Mouse (Mus musculus): ENCODE data around the gene Rab24. TPM values are rescaled to one million over a fixed set of nuclear protein-coding genes. Genes with fewer than 3 reads are reported as not detected.

Rab24 gene
- 10 to 100 TPM; 62.4 to 66.9 TPM for total RNA-seq (2021)
- long read RNA-seq, transcript Rab24-201 (8 exons, 1,168 nt) = major isoform, 74 of 115 reads
- long read RNA-seq, partial matches to known transcripts = 3 of 115 reads
- long read RNA-seq, other reads (novel, unspliced or antisense) = 37 of 115 reads

DNA sequence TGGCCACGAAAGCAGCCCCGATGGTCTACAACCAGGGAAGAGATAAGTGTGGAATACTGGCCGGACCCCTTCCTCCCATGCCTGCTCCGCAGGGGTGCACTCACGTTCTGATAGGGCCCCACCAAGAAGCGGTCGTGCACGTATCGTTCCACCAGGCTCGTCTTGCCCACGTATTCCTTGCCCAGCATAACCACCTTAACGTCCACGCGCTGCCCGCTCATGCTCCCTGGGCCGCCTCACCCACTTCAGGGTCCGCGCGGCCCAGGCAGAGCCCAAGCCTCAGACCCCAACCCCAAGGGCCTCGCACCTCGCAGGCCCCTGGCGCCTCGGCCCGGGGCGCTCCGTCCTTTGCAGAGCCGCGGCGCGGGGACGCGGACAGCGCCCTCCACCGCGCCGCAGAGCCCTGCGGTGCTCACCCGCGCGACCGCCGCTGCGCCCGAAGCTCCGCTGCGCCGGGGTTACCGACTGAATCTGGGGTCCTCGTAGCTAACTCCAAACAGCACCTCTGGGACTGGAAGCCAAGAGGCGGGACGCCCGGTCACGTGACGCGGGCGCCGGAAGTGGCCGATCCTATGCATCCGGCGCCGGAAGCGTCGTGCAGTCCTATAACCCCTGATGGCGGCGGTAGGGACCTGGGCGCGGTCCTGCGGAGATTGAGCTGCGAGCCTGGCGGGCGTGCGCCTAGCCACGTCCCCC, at the start of gene Rab24:
Rab24 (minus strand) TSS at position 513 of the 696 bp plus-strand sequence.
- peak; percentile 81 to 89 for DNase-seq (ENCODE audit: low spot score in 2 of 2)

DNA sequence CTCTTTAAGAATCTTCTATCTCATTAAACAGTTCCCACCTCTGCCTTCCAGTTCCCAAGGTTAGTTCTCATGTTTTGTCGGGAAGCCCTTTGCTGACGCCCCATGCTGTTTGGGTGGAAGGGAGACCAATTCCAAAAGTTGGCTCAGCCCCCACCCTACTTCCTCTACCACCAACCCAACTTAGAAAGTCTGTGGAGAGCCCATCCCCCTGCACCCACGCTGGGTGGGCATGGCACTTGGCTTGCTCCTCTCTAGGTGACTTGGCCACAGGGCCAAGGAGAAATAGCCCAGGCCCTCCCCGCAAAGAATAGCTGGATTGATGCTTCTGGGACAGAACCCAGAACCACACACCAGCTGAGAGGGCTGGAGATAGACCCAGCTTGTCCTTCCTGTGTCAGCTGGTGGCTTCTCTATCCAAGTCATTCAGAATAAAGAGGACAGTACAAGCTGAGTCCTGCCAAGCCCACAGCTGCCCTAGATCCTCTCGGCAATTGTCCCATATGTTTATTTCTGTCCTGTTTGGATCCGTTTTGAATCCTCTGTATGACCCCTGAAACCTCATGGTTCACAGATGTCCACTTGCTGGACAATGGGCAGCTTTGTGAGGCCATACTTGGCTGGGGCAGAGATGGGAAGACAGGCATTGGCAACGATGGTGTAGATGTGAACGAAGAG, 49.4 kb upstream of the Rab24 start:
- peak in 1 of 2 experiments; percentile 29 for DNase-seq (ENCODE audit: low spot score in 2 of 2)

DNA sequence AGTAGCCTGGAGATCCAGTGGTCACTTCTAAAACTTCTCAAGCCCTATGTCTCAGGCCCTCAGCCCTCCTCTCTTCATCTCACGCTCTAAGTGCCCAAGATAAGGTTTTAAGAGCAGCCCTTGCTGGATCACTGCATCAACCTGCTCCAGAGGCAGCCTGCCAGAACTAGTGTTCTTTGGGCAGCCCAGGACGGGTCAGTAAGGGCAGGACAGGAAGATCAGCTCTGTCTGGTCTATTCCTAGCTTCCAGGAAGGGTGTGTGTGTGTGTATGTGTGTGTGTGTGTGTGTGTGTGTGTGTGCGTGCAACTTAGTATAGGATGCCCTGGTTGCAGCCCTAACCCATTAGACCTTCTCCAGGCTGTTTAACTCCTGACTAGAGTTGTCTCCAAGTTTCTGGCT, 48.5 kb upstream of the Rab24 start:
- DNase-seq (ENCODE audit: low spot score in 2 of 2) = no peak

- no peak for DNase-seq (ENCODE audit: low spot score in 2 of 2)
Observed at GRCm38 (mm10) chr13:55369531-55370114, 47.9 kb upstream of the Rab24 start, which contains the start of gene Rgs14. Gene Rgs14, plus strand, starts transcription at chr13:55369732.

DNA sequence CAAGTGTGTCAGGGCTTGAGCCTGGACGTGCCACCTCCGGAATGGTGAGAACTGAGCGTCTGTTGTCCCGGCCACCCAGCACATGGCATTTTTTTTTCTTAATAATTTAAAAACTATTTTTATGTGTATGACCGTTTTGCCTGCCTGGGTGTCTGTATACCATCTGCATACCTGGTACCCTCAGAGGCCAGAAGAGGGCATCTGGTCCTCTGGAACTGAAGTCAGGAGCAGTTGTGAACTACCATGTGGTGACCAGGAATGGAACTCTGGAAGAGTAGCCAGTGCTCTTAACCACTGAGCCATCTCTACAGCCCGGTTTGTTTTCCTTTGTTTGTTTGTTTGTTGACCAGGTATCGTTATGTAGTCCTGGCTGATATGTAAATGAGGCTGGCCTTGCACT, 46.7 kb upstream of the Rab24 start:
- DNase-seq (ENCODE audit: low spot score in 2 of 2) = no peak

DNA sequence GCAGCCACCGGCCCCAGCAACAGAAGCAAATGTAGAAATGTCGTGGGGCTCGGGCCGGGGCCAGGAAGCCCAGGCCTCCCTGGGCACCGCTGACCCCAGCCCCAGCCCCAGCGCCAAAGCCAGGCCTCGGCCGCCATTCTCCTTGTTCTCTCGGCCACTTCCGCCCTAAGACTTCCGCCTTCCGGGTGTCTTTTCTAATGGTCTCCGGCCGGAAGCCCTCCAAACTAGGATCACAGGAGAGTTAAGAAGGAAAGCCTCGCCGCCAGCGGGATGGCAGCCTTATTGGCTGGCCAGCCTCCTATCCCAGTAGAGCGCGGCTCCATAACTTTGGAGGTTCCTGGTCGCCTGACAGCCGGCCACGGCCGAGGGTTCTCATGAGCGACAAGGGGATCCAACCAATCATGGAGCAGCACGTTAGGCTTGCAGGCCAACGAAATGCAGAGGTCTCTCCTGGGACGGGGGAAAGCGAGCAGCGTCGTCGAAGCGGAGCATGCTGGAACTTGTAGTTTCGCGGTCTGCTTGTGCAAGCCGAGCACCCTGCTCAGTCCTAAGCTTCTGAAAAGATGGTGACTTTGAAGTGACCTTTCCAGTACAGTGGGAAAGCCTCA, 40.8 kb upstream of the Rab24 start, which contains the start of gene Lman2:
Lman2 (minus strand) TSS at position 331 of the 608 bp plus-strand sequence.
- peak; percentile 92 to 94 for DNase-seq (ENCODE audit: low spot score in 2 of 2)

DNA sequence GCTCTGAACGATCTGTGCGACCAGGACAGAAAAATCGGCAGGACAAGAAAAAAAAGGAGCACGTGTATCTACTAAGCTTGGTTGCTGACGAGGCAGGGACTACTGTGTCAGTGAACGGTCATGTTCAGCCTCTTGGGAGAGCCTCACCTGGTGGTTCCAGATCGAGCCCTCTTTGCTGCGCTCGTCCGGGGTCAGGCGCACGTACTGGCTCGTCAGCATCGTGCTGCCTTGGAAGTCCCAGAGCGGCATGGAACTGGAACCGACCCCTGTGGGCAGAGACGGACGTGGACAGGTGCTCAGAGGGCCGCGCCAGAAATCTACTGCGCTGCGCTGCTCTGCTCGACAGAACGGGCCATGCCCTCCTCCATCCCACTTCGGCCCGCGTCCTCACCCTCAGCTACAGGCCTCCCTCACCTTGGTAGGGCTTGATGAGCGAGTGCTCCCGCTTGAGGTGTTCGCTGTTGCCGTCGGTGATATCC, 40.3 kb upstream of the Rab24 start:
- DNase-seq (ENCODE audit: low spot score in 2 of 2) = no peak

GRCm38 (mm10) chr13:55361145-55361544, 39.4 kb upstream of the Rab24 start:
- no peak for DNase-seq (ENCODE audit: low spot score in 2 of 2)

- no peak for DNase-seq (ENCODE audit: low spot score in 2 of 2)
Observed at GRCm38 (mm10) chr13:55346745-55347144, 25.0 kb upstream of the Rab24 start.

- DNase-seq (ENCODE audit: low spot score in 2 of 2) = no peak
Observed at GRCm38 (mm10) chr13:55344286-55344685, 22.5 kb upstream of the Rab24 start.

- DNase-seq (ENCODE audit: low spot score in 2 of 2) = no peak
Observed at GRCm38 (mm10) chr13:55342469-55342868, 20.7 kb upstream of the Rab24 start.

DNA sequence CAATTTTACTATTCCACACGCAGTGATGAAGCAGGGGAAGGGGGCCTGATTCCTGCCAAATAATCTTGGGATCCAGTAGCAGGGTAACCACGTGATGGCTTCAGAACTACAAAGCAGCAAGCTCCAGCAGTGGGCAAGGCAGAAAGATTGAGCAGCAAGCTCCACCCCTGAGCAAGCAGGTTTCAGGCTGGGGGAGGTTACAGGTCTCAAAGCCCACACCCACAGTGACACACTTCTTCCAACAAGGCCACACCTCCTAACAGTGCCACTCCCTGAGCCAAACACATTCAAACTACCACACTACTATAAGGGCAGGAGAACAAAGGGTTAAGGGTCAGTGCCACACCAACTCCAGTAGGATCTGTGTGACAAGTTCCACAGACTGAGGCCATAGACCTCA, 17.5 kb upstream of the Rab24 start:
- no peak for DNase-seq (ENCODE audit: low spot score in 2 of 2)

- DNase-seq (ENCODE audit: low spot score in 2 of 2) = peak in 1 of 2 experiments; percentile 21
Observed at GRCm38 (mm10) chr13:55338131-55339054, 16.6 kb upstream of the Rab24 start.

- DNase-seq (ENCODE audit: low spot score in 2 of 2) = no peak
Observed at GRCm38 (mm10) chr13:55337341-55337975, 15.7 kb upstream of the Rab24 start.

DNA sequence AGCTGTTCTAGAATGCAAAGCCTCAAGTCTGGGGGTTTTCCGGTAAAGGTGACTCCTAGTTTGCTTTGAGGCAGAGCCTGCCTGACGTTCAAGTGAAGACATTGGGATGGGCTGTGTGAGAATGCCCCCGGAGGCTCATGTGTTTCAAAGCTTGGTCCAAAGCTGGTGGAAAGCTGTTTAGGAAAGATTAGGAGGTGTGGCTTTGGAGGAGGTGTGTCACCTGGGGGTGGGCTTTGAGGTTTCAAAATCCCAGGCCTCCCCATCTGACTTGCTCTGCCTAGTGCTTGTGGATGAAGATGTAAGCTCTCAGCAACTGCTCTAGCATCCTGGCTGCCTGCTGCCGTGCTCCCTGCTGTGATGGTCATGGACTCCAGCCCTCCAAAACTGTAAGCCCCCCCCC, 14.0 kb upstream of the Rab24 start:
- DNase-seq (ENCODE audit: low spot score in 2 of 2) = no peak

DNA sequence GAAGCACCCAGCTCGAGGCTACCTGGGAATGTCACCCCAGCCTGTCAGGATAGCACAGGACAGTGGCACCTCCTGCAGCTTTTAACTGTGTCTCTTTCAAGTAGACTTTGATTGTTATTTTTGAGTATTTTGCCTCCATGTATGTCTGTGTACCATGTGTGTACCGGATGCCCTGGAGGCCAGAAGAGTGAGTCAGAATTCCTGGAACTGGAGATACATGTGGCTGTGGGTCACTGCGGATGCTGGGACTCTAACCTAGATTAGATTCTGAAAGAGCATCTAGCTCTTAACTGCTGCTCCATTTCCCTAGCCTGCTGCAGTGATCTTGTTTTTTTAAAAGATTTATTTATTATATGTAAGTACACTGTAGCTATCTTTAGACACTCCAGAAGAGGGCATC, 10.6 kb upstream of the Rab24 start:
- DNase-seq (ENCODE audit: low spot score in 2 of 2) = no peak

GRCm38 (mm10) chr13:55330567-55331400, 9.0 kb upstream of the Rab24 start:
- DNase-seq (ENCODE audit: low spot score in 2 of 2) = no peak

DNA sequence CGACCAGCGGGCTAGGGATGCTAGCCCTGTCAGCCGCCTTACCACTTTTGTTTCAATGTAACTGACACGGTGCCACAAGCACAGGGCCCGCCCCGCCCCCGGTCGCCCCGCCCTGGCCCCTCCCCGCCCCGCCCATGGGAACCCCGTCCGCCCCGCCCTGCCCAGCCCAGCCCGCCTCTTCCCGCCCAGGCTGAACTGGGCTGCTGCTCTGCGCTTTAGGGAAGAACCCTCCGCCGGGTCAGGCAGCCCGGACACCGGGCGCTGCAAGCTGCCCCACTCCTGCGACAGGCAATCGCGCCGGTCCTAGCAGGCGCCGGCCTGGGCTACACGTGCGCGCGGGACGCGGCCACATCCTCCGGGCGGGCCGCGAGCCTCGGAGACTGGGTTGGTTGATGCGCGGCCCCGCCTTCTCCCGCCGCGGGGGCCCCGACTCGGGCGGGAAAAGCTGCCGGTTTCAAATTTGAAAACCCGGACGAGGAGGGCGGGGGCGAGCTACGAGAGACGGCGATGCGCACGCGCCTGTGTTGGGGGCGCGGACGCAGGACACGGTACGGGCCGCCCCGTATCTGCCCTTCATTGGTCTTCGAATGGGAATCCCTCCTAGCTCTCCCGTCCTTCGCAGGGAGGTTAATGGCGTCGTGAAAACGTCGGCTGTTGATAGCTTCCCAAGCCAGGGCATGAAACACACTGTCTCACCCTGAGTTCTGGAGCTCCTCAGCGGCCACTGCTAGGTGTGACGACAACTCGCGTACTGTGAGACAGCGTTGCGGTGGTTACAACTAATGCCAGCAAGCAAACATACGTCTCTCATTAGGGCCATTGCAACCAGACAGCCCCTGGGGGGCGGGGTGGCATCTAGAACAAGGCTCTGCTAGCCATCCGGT, 8.2 kb upstream of the Rab24 start, which contains the start of gene Mxd3:
Mxd3 (minus strand) TSS at position 141 of the 884 bp plus-strand sequence.
- DNase-seq (ENCODE audit: low spot score in 2 of 2) = peak; percentile 85 to 86

Measured in layer of hippocampus, postnatal 10 days (tissue).